Mouse (Mus musculus): ENCODE measurements around the gene Faah.

The Faah gene

DNA sequence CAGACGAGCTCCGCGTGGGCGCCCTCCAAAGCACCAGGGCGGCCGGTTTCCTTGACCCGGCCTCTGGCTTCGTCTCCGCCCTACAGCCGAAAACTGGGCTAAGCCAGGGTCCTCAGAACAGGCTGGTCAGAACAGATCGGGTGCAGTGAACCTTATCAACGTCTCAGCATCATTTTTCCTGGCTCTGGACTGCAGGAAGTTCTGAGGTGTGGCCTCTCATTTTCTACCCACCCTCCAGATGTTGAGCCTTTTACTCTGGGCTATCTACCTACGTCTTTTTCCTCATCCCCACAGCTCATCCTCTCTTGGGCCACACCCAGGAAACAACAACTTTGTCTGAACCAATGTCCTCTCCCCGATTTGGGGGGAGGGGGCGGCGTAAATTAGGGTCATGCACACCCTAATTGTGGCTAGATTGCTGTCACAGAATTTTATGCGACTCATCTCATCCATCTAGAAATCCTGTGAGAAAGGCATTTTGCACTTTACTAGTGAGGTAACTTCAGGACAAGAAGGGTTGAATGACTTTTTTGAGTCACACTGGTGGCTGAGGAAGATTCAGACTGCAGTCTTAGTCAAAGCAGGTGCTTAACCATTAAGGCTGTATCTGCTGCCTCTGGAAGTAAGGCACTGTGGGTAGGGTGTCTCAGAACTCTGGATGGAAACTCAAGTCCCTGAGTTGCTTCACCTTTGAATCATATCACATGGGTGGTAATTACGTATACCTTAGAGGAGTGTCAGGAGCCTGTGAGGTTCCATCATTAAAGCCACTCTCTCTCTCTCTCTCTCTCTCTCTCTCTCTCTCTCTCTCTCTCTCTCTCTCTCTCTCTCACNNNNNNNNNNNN is at the start of gene Faah:
Gene Faah (minus strand): TSS at position 25 of the 845 bp plus-strand sequence.
- no peak for DNase-seq

DNA sequence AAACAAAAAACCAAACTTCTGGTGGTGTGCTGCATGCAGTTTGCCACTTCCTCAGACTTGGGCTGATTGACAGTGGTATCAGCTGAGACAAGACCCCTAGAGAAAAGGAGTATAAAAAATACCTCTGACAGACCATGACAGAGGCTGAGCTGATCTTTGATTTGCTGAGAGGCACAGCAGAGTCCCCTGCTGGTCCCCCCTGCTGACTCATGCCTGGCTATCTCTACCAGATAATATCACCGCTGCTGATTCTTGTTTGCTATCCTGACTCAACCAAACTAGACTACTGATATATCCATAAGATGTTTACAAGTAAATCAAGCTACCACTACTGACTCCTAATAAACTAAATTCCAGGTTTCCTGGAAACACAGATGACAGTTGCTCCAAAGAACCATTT is 46.1 kb upstream of the Faah start:
- DNase-seq: no peak

DNA sequence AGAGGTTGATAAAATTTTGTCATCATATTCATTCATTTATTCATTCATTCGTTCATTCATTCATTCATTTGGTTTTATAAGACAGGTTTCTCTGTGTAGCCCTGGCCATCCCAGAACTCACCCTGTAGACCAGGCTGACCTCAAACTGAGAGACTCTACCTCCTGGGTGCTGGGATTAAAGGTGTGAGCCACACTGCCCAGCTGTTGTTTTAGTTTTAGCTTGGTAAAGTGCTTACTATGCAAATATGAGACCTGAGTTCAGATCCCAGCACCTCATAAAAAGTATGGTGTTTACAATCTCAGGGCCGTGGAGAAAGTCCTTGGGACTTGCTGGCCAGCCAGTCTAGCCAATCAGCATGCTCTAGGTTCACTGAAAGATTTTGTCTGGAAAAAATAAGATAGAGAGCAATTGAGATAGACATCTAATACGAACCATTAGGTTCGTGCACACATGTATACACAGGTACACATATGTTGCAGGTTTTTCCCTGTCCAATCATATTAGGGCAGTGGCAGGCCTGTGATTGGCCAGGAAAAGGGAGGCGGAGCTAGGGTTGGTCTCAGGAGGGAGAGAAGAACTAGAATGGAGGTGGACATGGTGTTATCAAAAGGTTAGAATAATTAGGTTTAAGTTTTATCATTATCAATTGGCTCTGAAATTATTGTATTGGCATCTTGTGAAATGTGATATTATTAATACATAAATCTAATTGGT is 41.4 kb upstream of the Faah start:
- no peak for DNase-seq

DNA sequence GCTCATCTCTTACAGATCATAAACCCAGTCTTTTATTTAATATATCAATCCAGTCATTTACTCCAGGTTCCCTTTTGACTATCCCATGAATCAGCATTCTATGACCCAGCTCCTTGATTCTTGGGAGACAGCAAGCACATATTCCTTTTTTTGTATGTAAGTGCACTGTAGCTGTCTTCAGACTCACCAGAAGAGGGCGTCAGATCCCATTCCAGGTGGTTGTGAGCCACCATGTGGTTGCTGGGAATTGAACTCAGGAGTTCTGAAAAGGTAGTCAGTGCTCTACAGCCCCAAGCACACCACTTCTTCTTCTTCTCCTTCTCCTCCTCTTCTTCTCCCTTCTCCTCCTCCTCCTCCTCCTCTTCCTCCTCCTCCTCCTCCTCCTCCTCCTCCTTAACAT is 39.8 kb upstream of the Faah start:
- no peak for DNase-seq

DNA sequence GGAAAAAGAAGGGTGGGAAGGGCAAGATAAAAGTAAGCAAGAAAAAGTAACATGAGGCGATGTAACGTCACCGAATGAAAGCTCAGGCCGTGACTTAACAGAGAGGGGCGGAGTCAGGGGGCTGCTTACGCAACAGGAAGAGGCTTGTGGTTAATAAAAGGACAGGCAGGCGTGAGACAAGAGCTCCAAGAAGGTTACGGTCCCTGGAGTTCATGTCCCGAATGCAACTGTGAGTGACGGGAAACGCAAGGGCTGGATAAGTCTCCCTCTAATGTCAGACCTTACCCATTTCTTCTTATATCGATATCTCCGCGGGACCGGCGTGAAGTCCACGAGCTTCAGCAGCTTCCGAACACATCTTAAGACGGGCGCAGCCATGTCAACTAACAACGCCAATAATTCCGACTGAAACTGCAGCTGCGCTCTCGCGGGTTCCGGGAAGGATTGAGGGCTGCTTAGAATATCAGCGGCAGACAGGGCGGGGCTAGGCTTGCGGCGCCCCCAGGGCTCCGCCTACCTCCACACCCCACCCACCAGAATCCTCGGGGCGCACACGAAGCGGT is 35.8 kb upstream of the Faah start, which contains the start of gene Nsun4:
Gene Nsun4 (minus strand): TSS at position 478 of the 563 bp plus-strand sequence.
- peak; percentile 92 to 93 for DNase-seq

DNA sequence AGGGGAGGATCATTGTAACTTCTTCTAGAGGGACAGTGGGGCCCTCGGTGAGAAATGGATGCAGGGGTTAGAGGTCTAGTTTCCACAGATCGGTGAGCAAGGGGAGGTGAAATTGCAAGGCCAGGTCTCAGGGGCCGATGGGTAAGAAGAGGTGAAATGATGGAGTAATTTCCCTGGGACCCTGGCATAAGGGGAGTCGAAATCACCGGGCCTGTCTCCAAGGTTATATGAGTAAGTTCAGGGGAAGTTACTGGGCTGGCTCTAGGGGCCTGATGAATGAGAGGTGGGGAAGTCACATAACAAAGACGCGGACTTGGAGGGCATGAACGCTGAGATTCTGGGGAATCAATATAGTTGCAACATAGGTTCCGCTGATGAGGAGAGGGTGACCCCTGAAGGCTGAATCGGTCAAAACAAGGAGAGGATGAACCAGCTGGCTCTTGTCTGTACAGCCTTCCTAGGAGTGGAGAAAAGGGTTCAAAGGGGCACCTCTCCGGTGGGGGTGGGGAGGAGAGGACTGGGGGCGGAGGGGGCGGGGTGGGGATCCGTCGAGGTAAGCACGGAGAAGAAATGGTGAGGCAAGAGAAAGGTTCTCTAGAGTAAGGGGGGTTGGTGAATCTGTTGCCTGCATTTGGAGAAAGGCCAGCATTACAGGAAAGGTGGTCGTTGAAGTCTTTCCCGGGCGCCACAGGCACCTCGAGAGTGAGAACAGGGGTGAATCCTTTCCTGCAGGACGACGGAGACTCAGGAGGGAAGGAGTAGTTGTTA is 35.0 kb upstream of the Faah start:
- peak; percentile 62 to 67 for DNase-seq

DNA sequence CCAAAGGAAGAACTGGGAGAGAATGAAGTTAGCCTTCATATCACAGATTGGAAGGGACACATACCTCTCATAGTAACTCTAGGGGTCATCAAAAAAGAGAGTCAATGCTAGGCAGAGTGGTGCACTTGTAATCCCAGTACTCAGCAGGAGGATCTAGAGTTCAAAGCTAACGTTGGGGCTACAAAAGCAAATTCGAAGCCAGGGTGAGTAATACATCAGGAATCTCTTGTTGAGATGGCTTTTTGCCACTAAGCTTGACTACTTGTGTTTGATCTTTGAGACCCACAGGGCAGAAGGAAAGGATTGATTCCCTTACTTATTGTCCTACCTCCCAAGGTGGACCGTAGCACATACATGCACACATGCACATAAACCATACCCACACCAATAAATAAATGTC is 31.5 kb upstream of the Faah start:
- no peak for DNase-seq

DNA sequence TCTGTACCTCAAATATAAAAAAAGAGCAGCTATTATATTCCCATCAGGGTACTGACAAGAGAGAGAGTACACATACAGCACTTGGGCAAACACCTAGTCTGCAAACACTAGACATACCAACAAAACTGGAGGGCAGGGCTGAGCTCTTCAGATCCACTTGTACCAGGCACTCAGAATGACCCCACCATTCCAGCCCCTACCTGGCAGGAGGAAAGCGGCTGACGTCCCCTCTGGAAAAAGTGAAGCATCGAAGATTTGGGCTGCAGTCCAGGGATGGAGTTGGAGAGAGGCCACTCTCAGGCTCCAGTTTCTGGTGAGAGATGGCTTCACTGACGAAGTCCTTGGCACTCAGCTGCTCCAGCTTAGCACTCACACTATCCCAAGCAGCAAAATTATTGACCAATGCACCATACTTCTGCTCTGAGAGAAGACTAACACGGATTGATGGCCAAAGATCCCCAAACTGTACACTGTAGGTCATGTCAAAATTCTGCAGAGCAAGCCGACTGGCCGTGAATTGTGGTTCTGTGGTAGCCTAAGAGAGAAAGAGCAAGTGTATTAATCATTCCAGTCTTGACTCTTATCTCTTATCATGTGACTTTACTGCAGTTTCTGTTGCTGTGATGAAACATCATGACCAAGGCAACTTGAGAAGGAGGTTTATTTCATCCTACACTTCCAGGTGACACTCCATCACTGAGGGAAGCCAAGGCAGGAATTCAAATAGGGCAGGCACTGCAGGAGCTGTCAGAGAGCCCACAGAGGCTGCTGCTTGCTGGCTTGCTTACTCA is 30.6 kb upstream of the Faah start:
- no peak for DNase-seq

DNA sequence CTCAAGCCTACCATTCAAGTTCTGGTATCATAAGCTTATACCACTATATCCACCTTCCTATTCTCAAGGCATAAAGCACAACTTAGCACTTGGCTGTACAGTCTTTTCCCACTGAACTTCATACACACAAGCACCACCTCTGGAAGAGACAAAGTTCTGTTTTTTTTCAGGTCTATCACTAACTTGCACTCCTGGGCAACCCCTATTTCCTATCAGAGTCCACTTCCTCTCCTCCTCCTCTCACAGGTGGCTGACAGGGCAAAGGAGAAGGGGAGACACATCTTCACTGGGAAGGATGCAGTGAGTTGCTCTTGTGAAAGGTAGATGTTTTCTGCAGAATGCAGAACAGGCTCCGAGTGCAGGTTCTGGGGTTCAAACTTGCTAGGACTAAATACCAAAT is 30.0 kb upstream of the Faah start:
- DNase-seq: no peak

DNA sequence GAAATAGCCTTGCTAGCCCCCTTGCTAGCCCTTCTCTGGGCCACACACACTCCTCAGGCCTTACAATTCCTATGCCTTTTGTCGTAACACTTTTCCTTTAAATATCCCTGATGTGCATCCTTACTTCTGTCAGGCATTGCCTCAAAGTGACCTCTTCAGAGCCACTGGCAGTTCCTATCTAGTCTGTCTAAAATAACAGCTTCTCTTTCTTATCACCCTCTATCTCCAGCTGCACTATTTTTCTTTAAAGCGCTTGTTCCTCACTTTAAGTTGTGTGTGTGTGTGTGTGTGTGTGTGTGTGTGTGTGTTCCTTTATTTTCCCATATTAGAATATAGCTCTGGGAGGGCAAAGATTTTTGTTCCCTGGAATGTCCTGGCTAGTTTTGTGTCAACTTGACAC is 28.9 kb upstream of the Faah start:
- DNase-seq: no peak

DNA sequence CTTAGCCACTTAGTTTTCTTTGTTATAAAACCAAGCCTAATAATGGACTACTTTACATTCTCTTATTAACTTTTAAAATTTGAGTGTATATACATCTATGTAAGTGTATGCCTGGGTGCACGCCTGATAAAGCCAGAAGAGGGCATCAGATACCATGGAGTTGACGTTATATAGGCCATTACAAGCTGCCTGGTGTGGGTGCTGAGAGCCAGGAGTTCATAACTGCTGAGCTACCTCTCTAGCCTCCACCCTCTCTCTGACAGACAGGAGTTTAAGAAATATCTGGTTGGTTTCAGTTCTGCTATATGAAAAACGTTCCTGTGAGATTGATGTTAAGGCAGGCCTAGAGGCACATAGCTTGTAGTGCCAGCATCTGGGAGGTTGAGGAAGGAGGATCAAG is 24.5 kb upstream of the Faah start:
- DNase-seq: no peak

DNA sequence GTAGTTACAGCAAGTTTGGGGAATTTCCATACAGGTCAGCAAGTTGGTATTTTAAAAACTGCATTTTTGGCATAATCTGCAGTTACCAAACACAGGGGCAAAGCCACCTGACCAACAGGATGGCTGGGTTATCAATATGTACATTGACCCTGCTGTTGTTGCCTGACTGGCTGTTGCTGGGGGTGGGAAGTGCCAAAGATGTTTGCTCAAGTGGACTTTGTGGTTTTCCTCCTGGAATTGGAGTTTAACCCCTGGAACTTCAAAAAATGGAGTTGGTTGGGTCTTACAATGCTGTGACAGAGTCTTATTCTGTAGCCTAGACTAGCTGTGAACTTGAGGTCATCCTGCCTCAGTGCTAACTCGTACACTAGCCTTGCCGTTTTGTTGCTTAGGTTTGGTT is 22.7 kb upstream of the Faah start:
- no peak for DNase-seq

DNA sequence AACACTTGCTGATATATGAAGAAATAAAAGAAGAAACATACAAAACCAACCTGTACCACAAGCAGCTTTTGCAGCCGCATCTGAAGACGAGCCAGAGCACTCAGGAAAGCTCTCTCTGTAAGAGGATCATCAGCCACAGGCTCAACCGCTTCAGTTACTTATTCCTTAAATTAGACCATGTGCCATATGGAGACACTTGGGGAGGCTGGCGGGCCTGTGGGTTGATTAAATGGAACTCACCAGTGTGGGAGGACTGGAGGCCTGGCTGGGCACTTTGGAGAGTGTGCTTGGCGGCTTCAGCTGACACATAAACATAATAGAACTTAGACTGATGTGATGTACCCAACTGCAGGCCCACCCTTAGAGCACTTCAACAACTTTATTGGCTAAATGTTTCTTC is 15.6 kb upstream of the Faah start:
- no peak for DNase-seq

DNA sequence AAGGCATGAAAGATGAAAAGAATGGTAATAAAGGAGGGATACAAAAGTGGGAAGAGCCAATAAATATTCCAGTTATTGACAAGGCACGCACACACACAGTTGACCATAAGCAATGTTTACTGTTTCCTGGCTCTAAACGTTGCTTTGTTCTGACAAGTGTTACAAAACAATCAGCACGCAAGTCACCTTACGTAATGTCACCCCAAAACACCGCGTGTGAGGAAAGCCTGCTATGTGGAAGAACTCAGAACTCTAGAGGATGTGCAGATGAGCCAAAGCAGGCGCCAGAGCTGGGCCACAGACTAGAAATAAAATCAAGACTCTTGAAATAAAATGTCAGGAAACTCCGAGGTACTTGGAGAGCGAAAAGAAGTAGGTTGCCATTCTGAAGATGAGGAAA is 15.2 kb upstream of the Faah start:
- no peak for DNase-seq

DNA sequence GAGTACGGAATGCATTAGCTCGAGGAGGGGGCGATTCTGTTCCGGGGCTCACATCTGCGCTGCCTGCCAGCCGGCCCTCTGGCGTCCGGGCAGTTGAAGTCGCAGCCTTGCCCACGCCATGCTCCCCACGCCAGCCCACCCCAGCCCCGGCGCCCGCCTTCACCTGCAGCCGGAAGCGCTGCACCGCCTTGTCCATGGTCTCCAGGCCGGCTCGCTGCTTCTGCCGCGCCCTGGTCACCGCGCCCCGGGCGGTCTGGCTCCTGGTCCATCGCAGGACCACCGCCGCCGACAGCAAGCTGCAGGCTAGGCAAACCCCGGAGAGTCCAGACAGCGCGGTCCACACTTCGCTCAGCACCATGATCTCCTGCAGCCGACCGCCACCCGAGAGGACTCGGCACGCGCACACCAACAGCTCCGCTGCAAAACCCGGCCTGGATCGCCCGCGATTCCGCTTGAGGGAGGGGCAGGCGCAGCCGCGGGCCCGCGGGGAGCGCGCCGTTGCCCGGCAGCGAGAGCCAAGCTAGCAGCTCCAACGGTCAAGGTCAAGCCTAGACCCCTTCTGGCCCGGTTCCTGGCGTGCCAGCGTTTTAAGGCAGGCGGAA is 325 bp downstream of the Faah start:
- peak; percentile 77 to 79 for DNase-seq

DNA sequence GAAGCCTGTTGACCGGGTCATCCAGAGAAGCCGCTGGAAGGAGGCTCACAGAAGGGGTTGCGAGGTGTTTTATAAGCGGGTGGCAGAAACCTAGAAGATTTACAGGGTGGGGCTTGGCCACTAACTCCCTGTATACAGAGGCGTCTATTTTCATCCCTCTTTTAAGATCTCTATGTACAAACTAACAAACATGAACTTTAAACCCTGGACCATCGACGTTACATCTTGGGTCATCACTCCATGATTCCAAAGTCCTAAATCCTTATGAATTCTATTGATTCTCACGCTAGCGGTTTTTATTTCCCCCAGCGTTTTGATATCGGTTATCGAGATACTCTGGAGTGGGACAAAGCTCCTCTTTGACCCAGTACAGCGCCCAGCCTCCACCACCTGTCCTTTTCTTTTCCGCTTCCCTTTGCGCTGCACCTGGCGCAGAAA is 845 bp downstream of the Faah start:
- no peak for DNase-seq

DNA sequence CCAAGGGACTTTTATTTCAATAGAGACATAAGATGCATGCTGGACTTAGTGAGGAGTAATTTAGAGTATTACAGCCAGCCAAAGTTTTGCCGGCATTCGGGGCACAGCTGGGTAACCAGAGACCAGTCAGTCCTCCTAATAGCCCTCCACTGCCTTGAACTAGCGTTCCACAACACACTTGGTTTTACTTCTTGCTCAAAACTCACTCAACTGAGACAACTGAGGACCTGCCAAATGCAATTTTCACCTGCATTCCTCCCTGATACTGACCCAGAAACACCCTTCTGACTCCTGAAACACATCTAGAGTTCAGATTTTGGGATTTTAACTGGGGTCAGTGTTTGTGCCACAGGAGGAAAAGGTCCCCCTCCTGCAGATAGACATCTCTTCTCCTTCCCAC is 1.3 kb downstream of the Faah start:
- no peak for DNase-seq

DNA sequence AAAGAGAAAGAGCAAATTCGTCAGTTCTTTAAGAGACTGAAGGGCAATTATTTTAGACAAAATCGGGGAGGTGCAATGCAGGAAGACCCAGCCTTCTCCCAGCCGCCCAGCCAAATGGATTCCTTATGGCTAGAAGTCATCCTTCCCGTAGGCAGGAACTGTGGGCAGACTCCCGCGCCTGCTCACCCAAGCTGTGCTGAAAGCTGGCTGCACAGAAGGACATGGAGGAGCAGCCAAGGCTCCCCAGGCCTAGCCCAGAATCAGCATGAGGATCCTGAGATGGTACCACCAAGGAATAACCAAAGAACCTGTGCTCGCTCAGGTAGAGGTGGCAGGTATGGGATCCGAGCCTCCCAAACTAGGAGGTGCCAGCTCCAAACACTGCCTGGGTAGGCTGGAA is 1.7 kb downstream of the Faah start:
- no peak for DNase-seq

DNA sequence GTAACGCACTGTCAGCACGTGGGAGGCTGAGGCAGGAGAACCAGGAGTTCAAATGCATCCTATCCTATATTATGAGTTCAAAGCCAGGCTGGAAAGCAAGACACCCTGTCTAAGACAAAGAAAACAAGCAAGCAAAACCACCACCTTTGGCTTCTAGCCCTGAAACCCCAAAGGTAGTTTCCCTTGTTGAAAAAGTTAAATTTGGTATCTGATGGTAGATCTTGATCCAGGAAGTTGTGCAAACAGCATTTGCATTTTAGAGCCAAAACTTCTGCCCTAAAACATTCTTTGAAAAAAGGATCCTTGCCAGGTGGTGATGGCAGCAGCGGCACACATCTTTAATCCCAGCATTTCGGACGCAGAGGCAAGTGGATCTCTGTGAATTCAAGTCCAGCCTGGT is 2.2 kb downstream of the Faah start:
- DNase-seq: peak in 1 of 2 experiments; percentile 10

DNA sequence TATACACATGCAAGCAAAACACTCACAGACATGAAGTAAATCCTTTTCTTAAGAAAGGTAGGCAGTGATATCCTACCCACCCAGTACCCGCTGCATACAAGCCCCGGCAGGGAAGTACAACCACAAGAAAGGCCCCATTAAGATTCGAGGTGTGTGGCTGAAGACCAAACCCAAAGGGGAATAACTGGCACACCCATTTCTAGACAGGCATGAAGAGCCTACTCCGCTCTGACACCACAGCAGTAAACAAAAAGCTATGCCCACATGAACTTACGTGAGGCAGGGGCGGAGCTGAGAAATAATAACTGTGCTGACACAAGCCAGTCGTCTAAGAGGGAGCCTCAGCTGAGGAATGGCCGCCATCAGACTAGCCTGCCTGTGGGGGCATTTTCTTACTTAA is 7.5 kb downstream of the Faah start:
- no peak for DNase-seq

DNA sequence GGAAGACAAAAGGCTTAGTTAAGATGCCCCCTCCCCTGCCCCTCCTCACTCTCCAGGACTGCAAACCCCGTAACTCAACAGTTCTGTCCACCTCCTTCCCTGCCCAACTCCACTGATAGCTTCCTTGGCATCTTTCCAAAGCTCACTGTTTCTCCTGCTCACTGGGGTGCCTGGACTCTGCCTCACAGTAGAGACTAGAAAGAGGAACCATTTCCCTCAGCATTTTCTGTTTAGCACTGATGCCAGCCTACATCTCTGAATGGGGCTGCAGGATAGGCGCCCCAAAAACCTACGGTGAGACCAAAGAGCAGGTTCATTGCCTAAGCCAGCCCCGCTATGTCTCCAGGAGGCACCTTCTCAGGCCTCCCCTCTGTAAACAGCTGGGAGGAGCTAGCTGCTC is 16.5 kb downstream of the Faah start:
- DNase-seq: no peak

DNA sequence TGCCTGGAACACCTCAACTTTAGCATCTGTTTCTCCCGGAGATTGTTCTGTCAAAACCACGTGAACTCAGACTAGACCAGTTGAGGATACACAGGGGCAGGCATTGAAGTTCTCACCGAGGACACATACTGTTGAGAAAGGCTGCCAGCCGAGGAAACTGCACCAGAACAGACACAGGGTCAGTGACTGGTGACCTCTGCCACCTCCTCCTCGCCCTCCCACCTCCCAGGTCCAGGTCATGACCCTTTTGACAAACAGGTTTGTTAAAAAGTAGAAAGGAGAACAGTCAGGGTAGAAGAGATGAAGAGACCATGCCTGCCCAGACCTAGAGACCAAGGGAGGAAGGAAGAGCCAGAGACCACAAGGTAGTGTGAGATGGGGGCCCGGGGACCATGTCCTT is 17.1 kb downstream of the Faah start:
- no peak for DNase-seq

Measured in thymus, postnatal 36 days (tissue).